Mouse (Mus musculus): ENCODE results near the gene Extl1. TPM values are rescaled to one million over a fixed set of nuclear protein-coding genes. Genes with fewer than 3 reads are reported as not detected.

Gene Extl1
- 1.4 and 1.7 TPM in 2 replicates for polyA plus RNA-seq (2012; rRNA removed)

DNA sequence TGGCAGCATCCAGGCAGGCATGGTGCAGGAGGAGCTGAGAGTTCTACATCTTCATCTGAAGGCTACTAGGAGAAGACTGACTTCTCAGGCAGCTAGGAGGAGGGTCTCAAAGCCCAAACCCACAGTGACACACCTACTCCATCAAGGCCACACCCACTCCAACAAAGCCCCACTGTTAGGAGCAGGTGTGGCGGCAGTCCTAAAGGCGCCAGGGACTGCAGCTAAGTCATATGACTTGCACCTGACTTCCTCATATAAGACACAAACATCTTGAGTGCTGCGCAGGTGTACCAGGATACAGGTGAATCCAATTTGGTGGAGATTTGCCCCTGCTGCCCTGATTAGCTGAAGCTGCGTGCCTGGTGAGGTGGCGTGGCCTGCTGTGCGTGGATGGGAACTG, at the start of gene Extl1:
Extl1 (minus strand) TSS at position 101 of the 400 bp plus-strand sequence.

DNA sequence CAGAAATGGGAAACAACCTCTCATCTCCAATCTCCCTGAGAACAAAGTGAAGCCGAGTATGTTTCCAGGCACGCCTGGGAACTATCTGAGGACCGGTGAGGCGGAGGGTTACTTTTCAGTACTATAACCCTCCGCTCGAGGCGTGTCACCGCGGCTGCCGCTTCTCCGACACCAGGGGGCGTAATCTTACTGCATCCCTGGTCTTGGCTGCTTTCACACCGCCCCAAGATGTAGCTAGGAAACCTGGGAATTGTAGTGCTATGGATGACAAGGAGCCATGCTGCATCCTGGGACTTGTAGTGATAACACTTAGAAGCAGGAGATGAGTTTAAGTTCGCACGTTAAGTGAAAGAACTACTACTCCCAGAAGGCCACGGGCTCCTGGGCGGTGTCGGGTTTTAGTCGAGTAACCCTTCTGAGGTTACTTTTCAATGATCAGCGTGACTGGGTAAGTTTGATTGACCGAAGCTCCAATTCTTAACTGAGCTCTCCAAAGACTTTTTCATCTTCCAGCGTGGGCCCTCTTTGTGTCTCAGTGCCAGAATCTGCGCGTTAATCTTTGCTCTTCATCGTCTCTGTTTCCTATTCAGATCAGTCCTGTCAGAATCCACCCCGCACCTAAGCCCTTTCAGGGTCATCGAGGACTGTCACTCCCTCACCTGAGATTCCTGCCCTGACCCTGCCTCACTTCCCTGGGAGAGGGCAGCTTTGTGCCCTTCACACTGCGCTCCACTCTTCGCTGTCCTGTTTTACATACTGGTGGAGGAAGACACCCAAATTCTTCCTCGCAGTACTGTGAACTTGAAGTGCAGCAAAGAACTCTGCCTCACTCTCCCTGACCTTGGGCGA, 12.6 kb upstream of the Extl1 start, which contains the start of gene Pafah2:
Pafah2 (plus strand) TSS at position 344 of the 849 bp plus-strand sequence.

DNA sequence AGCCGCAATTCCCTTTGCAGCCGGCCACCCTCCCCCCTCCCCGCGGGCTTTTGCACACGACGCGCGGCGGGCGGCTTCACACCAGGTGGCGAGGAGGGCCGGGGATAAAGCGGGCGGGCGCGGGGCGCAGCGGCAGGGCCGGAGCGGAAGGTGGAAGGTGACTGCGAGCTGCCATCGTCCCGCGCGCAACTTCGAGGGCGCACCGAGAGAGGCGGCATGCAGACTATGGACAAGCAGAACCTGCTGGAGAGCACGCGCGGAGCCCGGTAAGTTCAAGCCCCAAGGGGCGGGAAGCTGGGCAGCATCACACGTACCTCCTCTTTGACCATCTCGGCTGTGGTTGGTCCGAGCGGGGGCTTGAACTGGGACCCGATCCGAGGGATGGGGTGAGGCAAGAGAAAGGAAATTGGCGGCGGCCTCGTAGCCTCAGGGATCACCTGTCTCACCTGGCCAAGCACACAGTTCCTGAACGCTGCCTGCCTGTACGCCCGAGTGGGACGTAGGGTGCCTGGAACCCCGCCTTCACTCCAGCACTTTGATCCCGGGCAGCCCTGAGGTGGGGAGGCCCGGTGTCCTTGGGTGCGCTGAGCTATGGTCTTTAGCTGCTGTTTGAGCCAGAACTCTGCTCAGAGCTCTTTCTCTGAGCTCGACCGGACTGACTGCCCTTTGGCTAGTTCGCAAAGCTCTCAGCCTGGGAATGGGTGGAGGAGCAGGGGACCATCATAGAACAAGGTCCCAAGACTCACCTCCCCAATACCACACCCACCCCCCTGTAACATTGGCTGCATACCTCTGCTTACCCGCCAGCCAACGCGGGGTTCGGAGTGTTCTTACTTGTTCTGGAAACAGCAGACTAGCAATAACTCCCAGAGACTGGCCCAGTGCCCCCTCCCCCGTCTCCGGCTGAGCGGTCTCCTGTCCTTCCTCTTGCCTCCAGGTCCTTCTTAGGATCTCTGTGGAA, 40.3 kb downstream of the Extl1 start, which contains the start of gene Slc30a2:
Slc30a2 (plus strand) TSS at position 111 of the 961 bp plus-strand sequence.

DNA sequence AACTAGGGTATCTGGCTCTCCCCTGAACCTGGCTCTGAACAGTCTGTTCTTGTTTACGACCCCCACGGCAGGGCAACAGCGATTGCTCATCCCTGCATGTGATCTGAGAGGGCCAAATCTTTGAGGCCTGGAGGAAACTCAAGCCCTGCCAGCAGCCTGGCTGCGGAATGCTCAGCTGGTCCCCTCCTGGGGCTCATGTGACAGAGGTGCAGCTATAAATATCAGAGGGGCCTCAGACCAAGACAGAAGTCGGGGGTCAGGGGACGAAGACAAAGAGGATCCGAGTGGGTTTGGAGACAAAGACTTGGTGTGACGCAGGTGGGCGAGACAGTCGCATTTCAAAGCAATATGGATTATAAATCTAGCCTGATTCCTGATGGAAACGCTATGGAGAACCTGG, 68.8 kb downstream of the Extl1 start, which contains the start of gene Trim63:
Trim63 (plus strand) TSS at position 245 of the 400 bp plus-strand sequence.

Other genes starting within 250 kb of the Extl1 start
- gene Cep85, start 196.7 kb downstream of the Extl1 start, polyA plus RNA-seq (2012; rRNA removed): 17.3 and 19.2 TPM in 2 replicates
- gene Gm7534, start 180.8 kb downstream of the Extl1 start, polyA plus RNA-seq (2012; rRNA removed): not detected in 2 replicates
- gene Catsper4, start 156.5 kb downstream of the Extl1 start, polyA plus RNA-seq (2012; rRNA removed): 0.21 and 0.29 TPM in 2 replicates
- gene Cnksr1, start 145.5 kb downstream of the Extl1 start, polyA plus RNA-seq (2012; rRNA removed): 12.0 TPM in 2 replicates
- not detected in 2 replicates for gene E130218I03Rik, start 140.2 kb downstream of the Extl1 start, polyA plus RNA-seq (2012; rRNA removed)
- 4.6 and 9.0 TPM in 2 replicates for gene Zfp593, start 138.3 kb downstream of the Extl1 start, polyA plus RNA-seq (2012; rRNA removed)
- 0.14 TPM in 1 of 2 replicates, not detected in the other for gene Gm30191, start 136.9 kb downstream of the Extl1 start, polyA plus RNA-seq (2012; rRNA removed)
- 6.7 and 9.4 TPM in 2 replicates for gene Grrp1, start 129.7 kb downstream of the Extl1 start, polyA plus RNA-seq (2012; rRNA removed)
- 0.56 and 0.67 TPM in 2 replicates for gene Pdik1l, start 96.0 kb downstream of the Extl1 start, polyA plus RNA-seq (2012; rRNA removed)
- 0.21 and 0.28 TPM in 2 replicates for gene Trim63, start 68.7 kb downstream of the Extl1 start, polyA plus RNA-seq (2012; rRNA removed)
- gene Slc30a2, start 40.7 kb downstream of the Extl1 start, polyA plus RNA-seq (2012; rRNA removed): 0.16 TPM in 1 of 2 replicates, not detected in the other
- 28.6 and 33.4 TPM in 2 replicates for gene Pafah2, start 12.5 kb upstream of the Extl1 start, polyA plus RNA-seq (2012; rRNA removed)
- gene Stmn1, start 84.5 kb upstream of the Extl1 start, polyA plus RNA-seq (2012; rRNA removed): 6.2 TPM in 2 replicates
- gene Paqr7, start 112.8 kb upstream of the Extl1 start, polyA plus RNA-seq (2012; rRNA removed): 57.5 and 68.1 TPM in 2 replicates
- 0.09 and 0.17 TPM in 2 replicates for gene Aunip, start 127.1 kb upstream of the Extl1 start, polyA plus RNA-seq (2012; rRNA removed)
- 22.1 and 23.9 TPM in 2 replicates for gene Mtfr1l, start 151.5 kb upstream of the Extl1 start, polyA plus RNA-seq (2012; rRNA removed)
- 7.9 and 8.3 TPM in 2 replicates for gene Selenon, start 168.3 kb upstream of the Extl1 start, polyA plus RNA-seq (2012; rRNA removed)

Measured in stomach, adult 2 months (tissue).